Mouse (Mus musculus): Measurements from ENCODE around the gene Srebf2.

DNA sequence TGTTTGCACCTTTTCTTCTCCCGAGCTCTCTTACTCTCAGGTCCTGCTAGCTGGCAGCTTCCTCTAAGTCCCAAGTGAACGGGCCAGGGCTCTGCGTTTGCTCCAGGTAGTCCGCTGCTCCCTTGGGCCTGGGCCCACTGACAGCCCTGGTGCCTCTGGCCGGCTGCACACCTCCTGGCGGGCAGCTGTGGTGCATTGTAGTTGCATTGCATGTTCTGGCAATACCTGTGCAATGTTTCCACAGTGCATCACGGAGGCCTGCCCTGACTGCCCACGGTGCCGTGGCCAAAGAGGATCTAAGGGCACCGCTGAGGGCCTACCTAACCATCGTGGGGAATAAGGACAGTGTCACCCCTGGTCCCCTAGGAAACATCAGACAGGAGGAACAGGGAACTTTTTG lies 51.0 kb downstream of the Srebf2 start:
- TF ChIP-seq ZC3H11A (IDR thresholded peaks at IDR 0.05; ENCODE audit: borderline replicate concordance, low read depth, low read length) (no peak), ZNF384 (IDR thresholded peaks at IDR 0.05; ENCODE audit: low read depth, low read length) (no peak), MAFK (IDR thresholded peaks at IDR 0.05; ENCODE audit: insufficient read depth, low read depth, low read length) (no peak), HCFC1 (IDR thresholded peaks at IDR 0.05; ENCODE audit: borderline replicate concordance, insufficient read depth, low read length) (no peak), CHD2 (IDR thresholded peaks at IDR 0.05; ENCODE audit: low read depth, low read length) (no peak)

All from ES-E14 (cell line).